Mouse (Mus musculus) liver, postnatal 0 days (tissue): ENCODE measurements at regions not wholly inside any gene's neighbourhood (a gene's known extent, or its start where the extent isn't known, plus 50 kb on each side); places are given as distances from the start of the nearest gene placed in this dataset.

Source experiments
- ATAC-seq: fragments of 200-750 bp; cut with Nextera tagmentation; 2 replicates; pipeline ENCODE4 v1.8.0; 2017; ENCODE audit warnings: mild to moderate bottlenecking, moderate library complexity
- DNase-seq: peaks from one replicate; pipeline ENCODE4 v3.0.0-alpha.2; 2016
- H3K27ac ChIP-seq: fragments of 300-500 bp; sonication (generic); 2 replicates; pipeline ENCODE4 v1.5.1; 2014; ENCODE audit warnings: antibody characterized with exemption, moderate library complexity, mild to moderate bottlenecking, low read depth
- H3K27me3 ChIP-seq: fragments of 300-500 bp; sonication (generic); 2 replicates; pipeline ENCODE4 v1.6.1; 2014; ENCODE audit warnings: low read length, control low read depth, mixed read lengths; ENCODE audit not compliant: insufficient read depth
- H3K36me3 ChIP-seq: fragments of 300-500 bp; sonication (generic); replicated peaks from 2 replicates; pipeline ENCODE4 v1.6.1; 2014; ENCODE audit warnings: mild to moderate bottlenecking, control low read depth, low read length, moderate library complexity, mixed read lengths; ENCODE audit not compliant: insufficient read depth
- H3K4me1 ChIP-seq: fragments of 300-500 bp; sonication (generic); 2 replicates; pipeline ENCODE4 v1.6.1; 2014; ENCODE audit warnings: antibody characterized with exemption, mild to moderate bottlenecking, control low read depth; ENCODE audit not compliant: insufficient read depth
- H3K4me2 ChIP-seq: fragments of 300-500 bp; sonication (generic); 2 replicates; pipeline ENCODE4 v1.6.1; 2014; ENCODE audit warnings: low read depth, mild to moderate bottlenecking, low read length, moderate library complexity, mixed read lengths
- H3K4me3 ChIP-seq: fragments of 300-500 bp; sonication (generic); 2 replicates; pipeline ENCODE4 v1.5.1; 2014; ENCODE audit warnings: low read depth, low read length
- H3K9ac ChIP-seq: fragments of 300-500 bp; sonication (generic); replicated peaks from 2 replicates; pipeline ENCODE4 v1.6.1; 2014; ENCODE audit warnings: mild to moderate bottlenecking, moderate library complexity
- H3K9me3 ChIP-seq: fragments of 300-500 bp; sonication (generic); 2 replicates; pipeline ENCODE4 v1.6.1; 2016; ENCODE audit warnings: mild to moderate bottlenecking, control low read depth, low read length, mixed read lengths
- CTCF ChIP-seq: sonication (generic); IDR thresholded peaks from 2 replicates; pipeline ENCODE4 v1.5.1; 2016; ENCODE audit warnings: antibody characterized with exemption, low read depth
- EP300 ChIP-seq: IDR thresholded peaks from 2 replicates; pipeline ENCODE4 v1.6.1; 2016; ENCODE audit warnings: antibody characterized with exemption, low read depth, mild to moderate bottlenecking
- WGBS: fragments of 180-500 bp; shearing (Covaris S2); extraction: QIAGEN DNeasy Blood & Tissue Kit; methylation state at CpG from one replicate; pipeline ENCODE4 v1.1.7; 2014; ENCODE audit not compliant: insufficient replicate concordance; 5-methylcytosine and 5-hydroxymethylcytosine counted together

DNA sequence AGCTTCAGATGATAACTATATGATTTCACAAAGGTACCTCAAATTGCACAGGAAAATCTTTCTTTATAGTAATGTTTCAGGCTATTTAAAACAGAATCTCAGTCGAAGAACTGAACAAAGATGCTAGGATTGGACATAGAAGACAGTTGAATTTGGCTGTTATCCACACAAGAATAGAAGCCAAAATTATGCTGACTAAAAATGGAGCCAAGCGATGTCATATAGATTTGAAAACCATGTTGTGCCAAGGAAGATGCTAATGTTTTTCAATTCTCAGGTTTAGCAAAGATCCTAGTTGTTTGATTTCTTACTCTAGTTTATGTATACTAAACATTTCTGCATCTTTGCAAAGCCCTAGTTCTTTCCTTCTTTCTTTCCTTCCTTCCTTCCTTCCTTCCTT lies 379.6 kb downstream of the Gm43517 start:
- Histone ChIP-seq H3K9ac (no peak overlapping the region), H3K9me3 (no peaks in the 10 kb centered on the region), H3K4me2 (no peak overlapping the region), H3K36me3 (no peaks in the 10 kb centered on the region), H3K27me3 (no peaks in the 10 kb centered on the region), H3K4me1 (no peaks in the 10 kb centered on the region), H3K4me3 (no peak overlapping the region), H3K27ac (no peak overlapping the region)
- no peak for ATAC-seq
- WGBS, result 66% methylated on average over 2 of the region's 2 CpGs
- no peak for TF ChIP-seq CTCF
- TF ChIP-seq EP300, result no peak
- no peak for DNase-seq

- Histone ChIP-seq H3K27me3 (no peaks in the 10 kb centered on the region), H3K9ac (no peak overlapping the region), H3K9me3 (no peaks in the 10 kb centered on the region), H3K27ac (no peak overlapping the region), H3K4me2 (no peak overlapping the region), H3K4me3 (no peak overlapping the region), H3K4me1 (no peaks in the 10 kb centered on the region), H3K36me3 (no peaks in the 10 kb centered on the region)
- ATAC-seq (no peak), DNase-seq (no peak)
- WGBS, result 65% methylated on average over 1 of the region's 1 CpGs
- no peak for TF ChIP-seq EP300
- TF ChIP-seq CTCF, result no peak
Observed at GRCm38 (mm10) chr12:49808341-49808740, 423.4 kb downstream of the Gm43517 start.

DNA sequence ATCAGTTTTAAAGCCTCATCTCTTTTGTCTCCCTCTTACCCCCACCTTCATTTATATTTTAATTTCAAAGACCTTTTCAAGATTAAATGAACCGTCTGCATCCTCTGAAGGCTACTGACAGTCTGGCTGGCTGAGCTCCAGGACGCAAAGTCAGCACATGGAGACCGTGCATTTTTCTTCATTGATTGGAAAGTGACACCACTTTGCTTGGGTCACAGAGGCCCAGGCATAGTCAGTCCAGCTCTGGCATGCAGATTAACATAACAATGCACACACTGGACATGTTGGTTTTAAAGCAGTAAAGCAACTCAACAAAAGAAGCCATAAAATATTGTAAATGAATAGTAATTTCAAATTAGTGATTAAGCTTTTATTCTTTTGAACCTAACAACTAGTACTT lies 429.7 kb downstream of the Gm43517 start:
- H3K9ac ChIP-seq, result no peak overlapping the region
- DNase-seq (no peak), ATAC-seq (no peak)
- H3K9me3 ChIP-seq, result no peaks in the 10 kb centered on the region
- H3K27ac ChIP-seq, result no peak overlapping the region
- H3K4me1 ChIP-seq, result no peaks in the 10 kb centered on the region
- 58% methylated on average over 3 of the region's 3 CpGs for WGBS
- no peak for TF ChIP-seq EP300
- TF ChIP-seq CTCF, result no peak
- H3K36me3 ChIP-seq, result no peaks in the 10 kb centered on the region
- no peak overlapping the region for H3K4me3 ChIP-seq
- no peaks in the 10 kb centered on the region for H3K27me3 ChIP-seq
- no peak overlapping the region for H3K4me2 ChIP-seq

DNA sequence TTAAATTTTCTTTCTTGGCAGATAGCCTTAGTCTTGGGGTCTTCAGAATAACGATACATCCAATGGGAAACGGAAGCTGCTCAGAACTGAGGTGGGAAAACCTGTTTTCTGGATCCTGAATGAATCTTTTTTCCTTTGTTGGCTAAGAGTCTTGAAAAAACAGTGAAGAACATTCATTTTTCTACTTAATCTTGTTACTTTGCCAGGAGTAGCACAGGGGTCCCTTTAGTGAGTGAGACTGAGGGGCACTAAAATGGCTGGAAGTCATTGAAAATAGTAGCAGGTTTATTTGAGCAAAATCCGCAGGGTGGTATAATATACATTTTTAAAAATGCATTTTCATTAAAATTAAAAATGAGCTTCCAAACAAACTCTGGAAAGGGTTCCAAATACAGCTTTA lies 442.8 kb downstream of the Gm43517 start:
- no peaks in the 10 kb centered on the region for H3K4me1 ChIP-seq
- H3K4me2 ChIP-seq, result no peak overlapping the region
- H3K9me3 ChIP-seq, result no peaks in the 10 kb centered on the region
- no peaks in the 10 kb centered on the region for H3K36me3 ChIP-seq
- DNase-seq, result no peak
- no peak overlapping the region for H3K27ac ChIP-seq
- no peaks in the 10 kb centered on the region for H3K27me3 ChIP-seq
- H3K4me3 ChIP-seq, result no peak overlapping the region
- TF ChIP-seq EP300 (no peak), CTCF (no peak)
- no peak for ATAC-seq
- H3K9ac ChIP-seq, result no peak overlapping the region
- 79% methylated on average over 3 of the region's 3 CpGs for WGBS

- no peak for TF ChIP-seq CTCF
- TF ChIP-seq EP300, result no peak
- H3K27ac ChIP-seq, result no peak overlapping the region
- H3K4me3 ChIP-seq, result no peak overlapping the region
- H3K9me3 ChIP-seq, result no peaks in the 10 kb centered on the region
- ATAC-seq, result no peak
- no peak overlapping the region for H3K4me2 ChIP-seq
- DNase-seq, result no peak
- H3K36me3 ChIP-seq, result no peaks in the 10 kb centered on the region
- no peak overlapping the region for H3K9ac ChIP-seq
- H3K27me3 ChIP-seq, result no peaks in the 10 kb centered on the region
- H3K4me1 ChIP-seq, result no peaks in the 10 kb centered on the region
- WGBS, result 76% methylated on average over 4 of the region's 4 CpGs
Observed at GRCm38 (mm10) chr12:49828553-49828952, 443.6 kb downstream of the Gm43517 start.

DNA sequence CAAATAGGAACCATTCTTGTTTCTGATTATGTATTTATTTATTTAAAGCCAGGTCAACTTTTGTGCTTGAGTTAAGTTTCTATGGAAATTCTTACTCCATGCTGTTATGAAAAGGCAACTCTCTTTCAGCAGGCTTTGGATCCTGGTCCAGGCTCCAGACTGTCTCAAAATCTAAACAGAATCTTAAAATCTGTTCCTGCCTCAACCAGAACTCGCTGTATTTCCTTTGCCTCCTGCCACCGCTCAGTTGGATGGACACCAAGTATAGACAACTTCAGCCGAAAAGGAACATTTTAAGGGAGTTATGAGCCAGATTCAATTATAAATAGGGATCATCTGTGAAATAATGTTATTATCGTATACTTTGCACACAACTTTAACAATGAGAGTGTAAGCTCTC lies 445.7 kb downstream of the Gm43517 start:
- WGBS, result 70% methylated on average over 4 of the region's 4 CpGs
- H3K36me3 ChIP-seq, result no peaks in the 10 kb centered on the region
- no peaks in the 10 kb centered on the region for H3K27me3 ChIP-seq
- no peaks in the 10 kb centered on the region for H3K9me3 ChIP-seq
- ATAC-seq, result no peak
- H3K27ac ChIP-seq, result no peak overlapping the region
- H3K4me2 ChIP-seq, result no peak overlapping the region
- H3K4me3 ChIP-seq, result no peak overlapping the region
- H3K4me1 ChIP-seq, result no peaks in the 10 kb centered on the region
- TF ChIP-seq CTCF (no peak), EP300 (no peak)
- no peak overlapping the region for H3K9ac ChIP-seq
- DNase-seq, result no peak
